Mouse (Mus musculus): ENCODE results near the gene Gmds.

- TF ChIP-seq CTCF (IDR thresholded peaks at IDR 0.05; ENCODE audit: low read depth, low read length): no peak
- no peak for TF ChIP-seq POLR2A (IDR thresholded peaks at IDR 0.05; ENCODE audit: borderline replicate concordance, low read depth, low read length)
These were observed 444.0 kb downstream of the Gmds start for GRCm38 (mm10) chr13:31894511-31894910.

All from bone marrow macrophage, adult 2 months (primary cell).